13 mouse cellular contexts compared by ENCODE assay signal in the genomic region with DNA sequence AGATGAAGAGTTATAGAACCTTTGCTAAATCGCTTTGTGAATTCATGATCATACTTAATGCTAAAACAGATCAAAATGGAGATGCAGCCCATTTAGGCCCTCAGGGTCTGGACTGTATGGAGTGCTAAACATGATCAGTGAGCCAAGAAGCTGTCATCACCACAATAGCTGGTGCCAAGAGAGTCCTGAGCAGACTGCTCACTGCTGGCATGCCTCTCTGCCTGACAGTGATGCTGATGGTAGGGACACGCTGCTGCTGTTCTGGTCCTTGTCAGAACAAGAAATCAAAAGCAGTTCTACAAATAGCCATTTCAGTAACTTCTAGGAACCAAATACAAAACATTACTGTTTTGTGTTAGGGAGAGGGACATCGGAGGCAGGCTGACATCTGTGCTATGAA. TPM values are rescaled to one million over a fixed set of nuclear protein-coding genes. Genes with fewer than 3 reads are reported as not detected.
DNase-seq lines count a peak whose midpoint lies in the region; ATAC-seq lines count a peak whose summit lies in the region.
"Had no signal": no experiment of that assay in that cellular context is flagged by ENCODE, and none has a peak within 500 bp of the region (broad histone marks: within the 10 kb centered on the region; RNA-seq: fewer than 3 reads in every experiment).

No protein-coding gene starts in this region.

- peak; percentile 87; the same call in 1 of the 2 replicates for ATAC-seq in hindbrain, embryonic 14.5 days (ENCODE audit: low FRiP score)
- ATAC-seq in hindbrain, embryonic 12.5 days (ENCODE audit: low FRiP score) = no peak
- ATAC-seq: intestine, postnatal 0 days had no signal

- no peak overlapping the region for H3K27ac ChIP-seq in hindbrain, embryonic 14.5 days
- no peak overlapping the region for H3K27ac ChIP-seq in hindbrain, embryonic 12.5 days
- H3K27ac ChIP-seq: liver, embryonic 14.5 days; neural tube, embryonic 12.5 days; stomach, embryonic 15.5 days had no signal

- no peak overlapping the region for H3K4me2 ChIP-seq in hindbrain, embryonic 14.5 days (replicated peaks)
- H3K4me2 ChIP-seq in hindbrain, embryonic 12.5 days (replicated peaks) = no peak overlapping the region
- H3K4me2 ChIP-seq: neural tube, embryonic 12.5 days; stomach, embryonic 15.5 days had no signal

- no peak overlapping the region for H3K4me3 ChIP-seq in hindbrain, embryonic 14.5 days (replicated peaks; ENCODE audit: low read length)
- H3K4me3 ChIP-seq in hindbrain, embryonic 12.5 days = no peak overlapping the region
- H3K4me3 ChIP-seq: neural tube, embryonic 12.5 days; stomach, embryonic 15.5 days had no signal

- no peaks in the 10 kb centered on the region for H3K4me1 ChIP-seq in hindbrain, embryonic 14.5 days (replicated peaks; ENCODE audit: control insufficient read depth, insufficient read depth, low read length)
- no peaks in the 10 kb centered on the region for H3K4me1 ChIP-seq in hindbrain, embryonic 12.5 days
- H3K4me1 ChIP-seq: neural tube, embryonic 12.5 days; stomach, embryonic 15.5 days had no signal

- no peaks in the 10 kb centered on the region for H3K27me3 ChIP-seq in hindbrain, embryonic 14.5 days (ENCODE audit: control insufficient read depth, insufficient read depth, low read length)
- H3K27me3 ChIP-seq in hindbrain, embryonic 12.5 days = no peaks in the 10 kb centered on the region
- H3K27me3 ChIP-seq: neural tube, embryonic 12.5 days; stomach, embryonic 15.5 days had no signal

- no peaks in the 10 kb centered on the region for H3K9me3 ChIP-seq in hindbrain, embryonic 14.5 days (ENCODE audit: control insufficient read depth, low read length)
- H3K9me3 ChIP-seq in hindbrain, embryonic 12.5 days (replicated peaks) = no peaks in the 10 kb centered on the region
- H3K9me3 ChIP-seq: neural tube, embryonic 12.5 days; stomach, embryonic 15.5 days had no signal

- peak; percentile 45 for DNase-seq in hindbrain, embryonic 14.5 days (ENCODE audit: low spot score)
- DNase-seq in cerebellum, adult 9-10 months = peak; percentile 24
- peak; percentile 15 to 30 for DNase-seq in frontal cortex, postnatal 10 days (ENCODE audit: low spot score in 2 of 2)
- peak; percentile 1 for DNase-seq in lung, postnatal 14 days
- DNase-seq in adrenal gland, postnatal 4 days (ENCODE audit: low spot score in 2 of 2) = no peak
- no peak for DNase-seq in c-Kit-positive CD71-positive TER-119-positive erythroid progenitor cells, embryonic 14.5 days (ENCODE audit: low spot score)
- DNase-seq: adrenal gland, postnatal 14 days had no signal

- 65% methylated on average over 3 of the region's 3 CpGs for WGBS in hindbrain, embryonic 14.5 days
- 80% methylated on average over 3 of the region's 3 CpGs for WGBS in hindbrain, embryonic 12.5 days

- no peaks in the 10 kb centered on the region for H3K36me3 ChIP-seq in hindbrain, embryonic 14.5 days (replicated peaks; ENCODE audit: control insufficient read depth, insufficient read depth)
- no peaks in the 10 kb centered on the region for H3K36me3 ChIP-seq in hindbrain, embryonic 12.5 days
- H3K36me3 ChIP-seq: neural tube, embryonic 12.5 days; stomach, embryonic 15.5 days had no signal

- no peak overlapping the region for H3K9ac ChIP-seq in hindbrain, embryonic 14.5 days
- no peak overlapping the region for H3K9ac ChIP-seq in hindbrain, embryonic 12.5 days
- H3K9ac ChIP-seq: liver, embryonic 14.5 days; neural tube, embryonic 12.5 days; stomach, embryonic 15.5 days had no signal

RNA-seq across cellular contexts. Expression of gene Crisp4, which starts 35.5 kb away (rescaled TPM):
- polyA plus RNA-seq in hindbrain, embryonic 14.5 days (2014; fragmentation: Nextera tagmentation; extraction: Ambion mirVana) = not detected in 2 replicates
- not detected in 2 replicates for polyA plus RNA-seq in hindbrain, embryonic 12.5 days (2016; fragmentation: Nextera tagmentation; extraction: Ambion mirVana)
- total RNA-seq in adrenal gland, postnatal 4 days (2021) = not detected
- total RNA-seq: adrenal gland, postnatal 14 days; ES-E14 had no signal
- polyA plus RNA-seq: intestine, postnatal 0 days; liver, embryonic 14.5 days; neural tube, embryonic 12.5 days; stomach, embryonic 15.5 days had no signal

RNA-seq across cellular contexts. Expression of gene Defb18, which starts 56.1 kb away (rescaled TPM):
- not detected in 2 replicates for polyA plus RNA-seq in hindbrain, embryonic 14.5 days (2014; fragmentation: Nextera tagmentation; extraction: Ambion mirVana)
- polyA plus RNA-seq in hindbrain, embryonic 12.5 days (2016; fragmentation: Nextera tagmentation; extraction: Ambion mirVana) = not detected in 2 replicates
- total RNA-seq in adrenal gland, postnatal 4 days (2021) = not detected
- total RNA-seq: adrenal gland, postnatal 14 days; ES-E14 had no signal
- polyA plus RNA-seq: intestine, postnatal 0 days; liver, embryonic 14.5 days; neural tube, embryonic 12.5 days; stomach, embryonic 15.5 days had no signal

Comparison
In these comparisons a context has a peak if more than half of its experiments do, and no peak if none do; other contexts are left out.
1. DNase-seq: peak in hindbrain, embryonic 14.5 days (single experiment), cerebellum, adult 9-10 months (single experiment), frontal cortex, postnatal 10 days (2 of 2) and lung, postnatal 14 days (single experiment); none in adrenal gland, postnatal 4 days (0 of 2) and c-Kit-positive CD71-positive TER-119-positive erythroid progenitor cells, embryonic 14.5 days (single experiment).